Mouse (Mus musculus): ENCODE results near the gene Rpusd1. TPM values are rescaled to one million over a fixed set of nuclear protein-coding genes. Genes with fewer than 3 reads are reported as not detected.

Gene Rpusd1
- total and polyA plus RNA-seq, 3 experiments = 5.6 to 13.8 (median 5.8) TPM

DNA sequence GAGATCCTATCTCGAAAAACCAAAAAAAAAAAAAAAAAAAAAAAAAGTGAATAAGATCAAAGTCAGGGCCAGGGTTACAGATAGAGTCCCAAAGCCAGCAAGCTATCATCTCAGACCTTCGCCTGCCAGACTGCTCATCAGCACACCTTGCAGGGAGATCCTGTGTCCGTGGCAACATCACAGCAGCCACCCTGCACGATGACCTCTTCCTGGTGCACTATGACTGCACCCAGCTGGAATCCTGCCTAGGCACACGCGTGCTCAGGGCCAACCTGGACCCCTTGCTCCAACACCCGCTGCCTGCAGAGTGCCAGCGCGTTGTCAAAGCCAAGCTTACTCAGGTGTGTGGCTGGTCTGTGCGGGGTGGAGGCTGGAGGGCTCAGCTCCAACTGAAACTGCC, 16.8 kb downstream of the Rpusd1 start:
- Histone ChIP-seq H3K9ac (ENCODE audit: insufficient read depth, low read depth) (no peak overlapping the region), H3K27ac (ENCODE audit: insufficient read depth, low read depth) (no peak overlapping the region), H3K27me3 (replicated peaks) (peaks cover 80% of the 10 kb centered on the region), H3K4me1 (ENCODE audit: control insufficient read depth in 1 of 2, insufficient read depth in 2 of 2) (no peaks in the 10 kb centered on the region), H3K36me3 (replicated peaks in 1 of 2; ENCODE audit: control insufficient read depth in 1 of 2, insufficient read depth in 1 of 2, low read length in 1 of 2) (no peaks in the 10 kb centered on the region), H3K9me3 (replicated peaks; ENCODE audit: low read length) (no peaks in the 10 kb centered on the region), H3K4me2 (ENCODE audit: insufficient read depth, low read depth, poor library complexity, severe bottlenecking) (no peak overlapping the region), H3K4me3 (replicated peaks in 1 of 3; ENCODE audit: low read depth in 2 of 3, low read length in 2 of 3, poor library complexity in 1 of 3) (no peak overlapping the region), H3K79me2 (replicated peaks; ENCODE audit: control insufficient read depth, extremely low read depth, insufficient read depth, poor library complexity, severe bottlenecking) (no peaks in the 10 kb centered on the region)
- no peak for TF ChIP-seq GABPA (IDR thresholded peaks at IDR 0.05; ENCODE audit: insufficient replicate concordance, low read depth, low read length)
- TF ChIP-seq EP300 (IDR thresholded peaks at IDR 0.05; ENCODE audit: low read length) = no peak
- TF ChIP-seq ZMIZ1 (IDR thresholded peaks at IDR 0.05; ENCODE audit: low read depth, low read length) = no peak
- no peak for TF ChIP-seq POLR2AphosphoS2 (IDR thresholded peaks at IDR 0.05; ENCODE audit: low read depth, low read length)
- no peak for TF ChIP-seq TBP (conservative IDR thresholded peaks at IDR 0.05; ENCODE audit: low read depth, low read length)
- no peak for TF ChIP-seq MAZ (IDR thresholded peaks at IDR 0.05; ENCODE audit: low read depth, low read length)
- TF ChIP-seq MAX (IDR thresholded peaks at IDR 0.05; ENCODE audit: low read length) = no peak
- no peak for TF ChIP-seq SMC3 (IDR thresholded peaks at IDR 0.05; ENCODE audit: low read depth, low read length)
- no peak for TF ChIP-seq JUND (conservative IDR thresholded peaks at IDR 0.05; ENCODE audit: low read depth, low read length)
- no peak for TF ChIP-seq CTCF (conservative IDR thresholded peaks at IDR 0.05 in 1 of 2, IDR thresholded peaks at IDR 0.05 in 1 of 2; ENCODE audit: low read depth in 2 of 2, low read length in 2 of 2)
- in situ Hi-C loops (cut with MboI; ENCODE audit: low pct_ligation_motif_present, low pct_unique_long_range_greater_than_20kb, low sequenced_read_pairs) = no loop called here
- dilution Hi-C loops (cut with MboI; ENCODE audit: extremely low pct_ligation_motif_present, extremely low pct_unique_long_range_greater_than_20kb, low sequenced_read_pairs) = no loop called here
- no peak for DNase-seq (ENCODE audit: extremely low read depth)

DNA sequence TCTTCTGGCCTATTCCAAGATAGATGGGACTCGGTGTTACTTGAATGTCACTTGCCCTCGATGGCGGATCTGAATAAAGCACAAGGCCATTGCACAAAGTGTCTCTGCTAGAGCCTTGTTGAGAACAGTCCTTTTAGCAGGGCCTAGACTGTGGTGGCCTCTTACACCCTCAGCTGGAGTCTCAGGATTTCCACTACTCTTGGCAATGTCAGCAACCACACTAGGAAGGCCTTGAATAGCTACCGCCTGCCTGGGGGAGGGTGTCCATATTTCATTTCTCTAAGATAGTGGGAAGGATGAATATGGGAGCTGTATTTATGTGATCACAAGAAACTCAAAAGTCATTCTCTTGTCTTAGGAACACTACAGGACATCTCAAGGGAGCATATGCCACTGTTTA, 20.8 kb downstream of the Rpusd1 start:
- dilution Hi-C loops (cut with MboI; ENCODE audit: extremely low pct_ligation_motif_present, extremely low pct_unique_long_range_greater_than_20kb, low sequenced_read_pairs) = no loop called here
- H3K27me3 ChIP-seq (replicated peaks) = peaks cover 86% of the 10 kb centered on the region

DNA sequence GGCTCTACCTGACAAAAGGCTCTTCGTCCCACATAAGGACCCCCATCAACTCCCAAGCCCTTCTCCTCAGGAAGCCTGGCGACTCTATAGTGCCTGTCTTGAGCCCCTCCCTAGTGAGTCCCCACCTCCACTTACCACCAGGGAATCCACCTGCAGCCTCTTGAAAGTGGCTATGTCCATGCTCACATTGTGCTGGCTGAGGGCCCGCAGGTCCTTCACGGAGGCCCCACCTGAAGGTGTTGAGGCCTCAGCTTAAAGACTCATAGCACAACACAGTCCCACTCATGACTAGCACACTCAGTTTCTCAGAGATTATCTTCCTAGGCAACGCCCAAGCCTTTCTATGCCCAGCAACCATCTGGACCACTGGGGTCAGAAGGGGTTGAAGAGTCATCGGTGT, 21.8 kb downstream of the Rpusd1 start:
- TF ChIP-seq POLR2AphosphoS2 (IDR thresholded peaks at IDR 0.05; ENCODE audit: low read depth, low read length) = no peak
- TF ChIP-seq GABPA (IDR thresholded peaks at IDR 0.05; ENCODE audit: insufficient replicate concordance, low read depth, low read length) = no peak
- TF ChIP-seq BHLHE40 (IDR thresholded peaks at IDR 0.05; ENCODE audit: low read depth, low read length) = no peak
- TF ChIP-seq ZC3H11A (IDR thresholded peaks at IDR 0.05; ENCODE audit: low read depth, low read length) = no peak
- dilution Hi-C loops (cut with MboI; ENCODE audit: extremely low pct_ligation_motif_present, extremely low pct_unique_long_range_greater_than_20kb, low sequenced_read_pairs) = no loop called here
- H3K9ac ChIP-seq (ENCODE audit: insufficient read depth, low read depth) = no peak overlapping the region
- H3K9me3 ChIP-seq (replicated peaks; ENCODE audit: low read length) = no peaks in the 10 kb centered on the region
- in situ Hi-C loops (cut with MboI; ENCODE audit: low pct_ligation_motif_present, low pct_unique_long_range_greater_than_20kb, low sequenced_read_pairs) = no loop called here
- no peak overlapping the region for H3K4me3 ChIP-seq (replicated peaks in 1 of 3; ENCODE audit: low read depth in 2 of 3, low read length in 2 of 3, poor library complexity in 1 of 3)
- H3K27me3 ChIP-seq (replicated peaks) = peaks cover 89% of the 10 kb centered on the region
- no peak for DNase-seq (ENCODE audit: extremely low read depth)
- H3K4me2 ChIP-seq (ENCODE audit: insufficient read depth, low read depth, poor library complexity, severe bottlenecking) = no peak overlapping the region
- H3K4me1 ChIP-seq (ENCODE audit: control insufficient read depth in 1 of 2, insufficient read depth in 2 of 2) = no peaks in the 10 kb centered on the region
- H3K36me3 ChIP-seq (replicated peaks in 1 of 2; ENCODE audit: control insufficient read depth in 1 of 2, insufficient read depth in 1 of 2, low read length in 1 of 2) = no peaks in the 10 kb centered on the region
- H3K79me2 ChIP-seq (replicated peaks; ENCODE audit: control insufficient read depth, extremely low read depth, insufficient read depth, poor library complexity, severe bottlenecking) = no peaks in the 10 kb centered on the region
- H3K27ac ChIP-seq (ENCODE audit: insufficient read depth, low read depth) = no peak overlapping the region

More for the DNA sequence above, 20.8 kb downstream of the Rpusd1 start:
- Histone ChIP-seq H3K4me1 (ENCODE audit: control insufficient read depth in 1 of 2, insufficient read depth in 2 of 2) (no peaks in the 10 kb centered on the region), H3K4me2 (ENCODE audit: insufficient read depth, low read depth, poor library complexity, severe bottlenecking) (no peak overlapping the region), H3K79me2 (replicated peaks; ENCODE audit: control insufficient read depth, extremely low read depth, insufficient read depth, poor library complexity, severe bottlenecking) (no peaks in the 10 kb centered on the region), H3K9me3 (replicated peaks; ENCODE audit: low read length) (no peaks in the 10 kb centered on the region), H3K36me3 (replicated peaks in 1 of 2; ENCODE audit: control insufficient read depth in 1 of 2, insufficient read depth in 1 of 2, low read length in 1 of 2) (no peaks in the 10 kb centered on the region), H3K4me3 (replicated peaks in 1 of 3; ENCODE audit: low read depth in 2 of 3, low read length in 2 of 3, poor library complexity in 1 of 3) (no peak overlapping the region), H3K9ac (ENCODE audit: insufficient read depth, low read depth) (no peak overlapping the region), H3K27ac (ENCODE audit: insufficient read depth, low read depth) (no peak overlapping the region)
- no peak for DNase-seq (ENCODE audit: extremely low read depth)
- in situ Hi-C loops (cut with MboI; ENCODE audit: low pct_ligation_motif_present, low pct_unique_long_range_greater_than_20kb, low sequenced_read_pairs) = no loop called here
- TF ChIP-seq MYC (IDR thresholded peaks at IDR 0.05; ENCODE audit: low read depth, low read length) (no peak), BHLHE40 (IDR thresholded peaks at IDR 0.05; ENCODE audit: low read depth, low read length) (no peak), TCF12 (IDR thresholded peaks at IDR 0.05; ENCODE audit: low read depth, low read length) (no peak), TBP (conservative IDR thresholded peaks at IDR 0.05; ENCODE audit: low read depth, low read length) (no peak), E2F4 (IDR thresholded peaks at IDR 0.05; ENCODE audit: insufficient replicate concordance, low read depth, low read length) (no peak), ZKSCAN1 (IDR thresholded peaks at IDR 0.05; ENCODE audit: borderline replicate concordance, low read depth, low read length) (no peak), NRF1 (IDR thresholded peaks at IDR 0.05; ENCODE audit: low read depth, low read length) (no peak), SIN3A (IDR thresholded peaks at IDR 0.05; ENCODE audit: low read length) (no peak), KAT2A (IDR thresholded peaks at IDR 0.05; ENCODE audit: insufficient replicate concordance, low read length) (no peak), MAZ (IDR thresholded peaks at IDR 0.05; ENCODE audit: low read depth, low read length) (no peak), MEF2A (IDR thresholded peaks at IDR 0.05; ENCODE audit: borderline replicate concordance, low read depth, low read length) (no peak), JUND (conservative IDR thresholded peaks at IDR 0.05; ENCODE audit: low read depth, low read length) (no peak), ZMIZ1 (IDR thresholded peaks at IDR 0.05; ENCODE audit: low read depth, low read length) (no peak)

Data from CH12.LX (cell line).